Mouse (Mus musculus): ENCODE data around the gene Olfr307.

DNA sequence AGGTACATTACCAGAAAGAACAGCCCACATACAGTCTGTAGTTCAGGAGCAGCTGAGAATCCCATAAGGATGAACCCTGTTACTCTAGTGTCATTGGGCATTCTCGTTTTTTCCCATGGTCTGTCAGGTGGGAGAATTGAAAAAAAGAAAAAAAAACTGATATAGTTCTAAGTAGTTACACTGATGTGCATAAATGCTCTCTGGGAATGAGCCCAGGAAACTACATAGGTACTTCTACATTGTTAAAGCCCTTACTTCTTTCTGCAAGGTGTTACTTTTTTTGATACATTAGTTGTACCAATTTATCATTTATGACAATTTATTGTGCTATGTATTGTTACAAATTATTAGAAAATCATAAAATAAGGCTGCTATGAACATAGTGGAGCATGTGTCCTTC, 49.2 kb upstream of the Olfr307 start, which contains the start of gene Olfr304:
- no peak for TF ChIP-seq POLR2A (IDR thresholded peaks at IDR 0.05; ENCODE audit: extremely low read depth, insufficient read depth, low read length)
- TF ChIP-seq CTCF (IDR thresholded peaks at IDR 0.05; ENCODE audit: extremely low read depth, insufficient read depth, low read length): no peak

All from cortical plate, adult 2 months (tissue).